ENCODE assay signal across 12 mouse cellular contexts in genomic region chr4:75063275-75063674, GRCm38 (mm10).
DNase-seq lines count a peak whose midpoint lies in the region; ATAC-seq and TF ChIP-seq lines count a peak whose summit lies in the region.
"Had no signal": no experiment of that assay in that cellular context is flagged by ENCODE, and none has a peak within 500 bp of the region (broad histone marks: within the 10 kb centered on the region; RNA-seq: fewer than 3 reads in every experiment).

No protein-coding gene starts in this region.

- H3K4me2 ChIP-seq in forebrain, postnatal 0 days (ENCODE audit: low read depth): no peak overlapping the region
- no peak overlapping the region for H3K4me2 ChIP-seq in forebrain, embryonic 16.5 days (ENCODE audit: low read length)
- H3K4me2 ChIP-seq in lung, postnatal 0 days (replicated peaks; ENCODE audit: low read depth, low read length): no peak overlapping the region
- H3K4me2 ChIP-seq: hindbrain, embryonic 15.5 days; liver, embryonic 13.5 days had no signal

- no peaks in the 10 kb centered on the region for H3K27me3 ChIP-seq in forebrain, postnatal 0 days (ENCODE audit: insufficient read depth, low read length)
- H3K27me3 ChIP-seq in forebrain, embryonic 16.5 days (replicated peaks; ENCODE audit: control insufficient read depth, insufficient read depth, low read length): no peaks in the 10 kb centered on the region
- no peaks in the 10 kb centered on the region for H3K27me3 ChIP-seq in lung, postnatal 0 days (replicated peaks; ENCODE audit: insufficient read depth, low read length)
- H3K27me3 ChIP-seq: hindbrain, embryonic 15.5 days; liver, embryonic 13.5 days; Patski had no signal

- H3K4me1 ChIP-seq in forebrain, postnatal 0 days (ENCODE audit: insufficient read depth): no peaks in the 10 kb centered on the region
- H3K4me1 ChIP-seq in forebrain, embryonic 16.5 days (replicated peaks; ENCODE audit: control insufficient read depth, insufficient read depth, low read length): no peaks in the 10 kb centered on the region
- H3K4me1 ChIP-seq in lung, postnatal 0 days (ENCODE audit: insufficient read depth, low read depth, low read length): no peaks in the 10 kb centered on the region
- H3K4me1 ChIP-seq: hindbrain, embryonic 15.5 days; liver, embryonic 13.5 days had no signal

- no peak overlapping the region for H3K9ac ChIP-seq in forebrain, postnatal 0 days
- no peak overlapping the region for H3K9ac ChIP-seq in forebrain, embryonic 16.5 days (replicated peaks; ENCODE audit: low read depth, low read length)
- no peak overlapping the region for H3K9ac ChIP-seq in lung, postnatal 0 days (replicated peaks; ENCODE audit: low read depth)
- H3K9ac ChIP-seq: hindbrain, embryonic 15.5 days; liver, embryonic 13.5 days had no signal

- H3K36me3 ChIP-seq in forebrain, postnatal 0 days (ENCODE audit: insufficient read depth): no peaks in the 10 kb centered on the region
- H3K36me3 ChIP-seq in forebrain, embryonic 16.5 days (ENCODE audit: control insufficient read depth, insufficient read depth): no peaks in the 10 kb centered on the region
- no peaks in the 10 kb centered on the region for H3K36me3 ChIP-seq in lung, postnatal 0 days (ENCODE audit: insufficient read depth, low read length)
- H3K36me3 ChIP-seq: hindbrain, embryonic 15.5 days; liver, embryonic 13.5 days had no signal

- no peak for TF ChIP-seq POLR2A in brain, embryonic 14.5 days (IDR thresholded peaks at IDR 0.05; ENCODE audit: borderline replicate concordance, extremely low read depth, insufficient read depth, insufficient read length, poor library complexity, severe bottlenecking)

- no peak overlapping the region for H3K27ac ChIP-seq in forebrain, postnatal 0 days (ENCODE audit: low read depth, low read length)
- no peak overlapping the region for H3K27ac ChIP-seq in forebrain, embryonic 16.5 days (ENCODE audit: low read length)
- H3K27ac ChIP-seq in lung, postnatal 0 days (ENCODE audit: low read length): no peak overlapping the region
- H3K27ac ChIP-seq: hindbrain, embryonic 15.5 days; liver, embryonic 13.5 days had no signal

- no peak for TF ChIP-seq EP300 in lung, postnatal 0 days (IDR thresholded peaks at IDR 0.05)

- DNase-seq in forebrain, postnatal 0 days: peak; percentile 32
- peak; percentile 37 for DNase-seq in lung, postnatal 0 days (ENCODE audit: low spot score)
- no peak for DNase-seq in lung, postnatal 14 days
- peak; percentile 74 for DNase-seq in brain, embryonic 14.5 days (ENCODE audit: low read depth)
- peak; percentile 11 for DNase-seq in retina, postnatal 7 days (ENCODE audit: low read depth, low spot score)
- DNase-seq in right cerebral cortex, adult 18-20 months: no peak
- no peak for DNase-seq in adrenal gland, adult 18-20 months (ENCODE audit: low spot score in 2 of 2)
- DNase-seq: cerebellum, adult 11 months; liver, embryonic 13.5 days had no signal

- H3K9me3 ChIP-seq in forebrain, postnatal 0 days (ENCODE audit: low read length): no peaks in the 10 kb centered on the region
- H3K9me3 ChIP-seq in forebrain, embryonic 16.5 days (ENCODE audit: control insufficient read depth, low read length): no peaks in the 10 kb centered on the region
- H3K9me3 ChIP-seq in lung, postnatal 0 days (ENCODE audit: low read length): no peaks in the 10 kb centered on the region
- H3K9me3 ChIP-seq: hindbrain, embryonic 15.5 days; liver, embryonic 13.5 days had no signal

- no peak overlapping the region for H3K4me3 ChIP-seq in forebrain, postnatal 0 days (ENCODE audit: low read depth, low read length)
- no peak overlapping the region for H3K4me3 ChIP-seq in forebrain, embryonic 16.5 days (replicated peaks; ENCODE audit: low read length)
- H3K4me3 ChIP-seq in lung, postnatal 0 days (ENCODE audit: low read depth, low read length): no peak overlapping the region
- H3K4me3 ChIP-seq: hindbrain, embryonic 15.5 days; liver, embryonic 13.5 days had no signal

- no peak for ATAC-seq in forebrain, postnatal 0 days
- no peak for ATAC-seq in forebrain, embryonic 16.5 days
- no peak for ATAC-seq in lung, postnatal 0 days
- ATAC-seq: Patski had no signal

- 70% methylated on average over 2 of the region's 2 CpGs for WGBS in forebrain, postnatal 0 days
- WGBS in forebrain, embryonic 16.5 days: 83% methylated on average over 2 of the region's 2 CpGs
- WGBS in lung, postnatal 0 days: 63% methylated on average over 2 of the region's 2 CpGs

- TF ChIP-seq CTCF in forebrain, postnatal 0 days (IDR thresholded peaks at IDR 0.05; ENCODE audit: low read depth): peak; percentile 66
- peak; percentile 60 for TF ChIP-seq CTCF in lung, postnatal 0 days (IDR thresholded peaks at IDR 0.05)
- TF ChIP-seq CTCF in brain, embryonic 14.5 days (IDR thresholded peaks at IDR 0.05; ENCODE audit: borderline replicate concordance, extremely low read depth, insufficient read depth, insufficient read length): no peak

Comparison
In these comparisons a context has a peak if more than half of its experiments do, and no peak if none do; other contexts are left out.
1. DNase-seq: peak in forebrain, postnatal 0 days (single experiment), lung, postnatal 0 days (single experiment), brain, embryonic 14.5 days (single experiment) and retina, postnatal 7 days (single experiment); none in lung, postnatal 14 days (single experiment), right cerebral cortex, adult 18-20 months (single experiment) and adrenal gland, adult 18-20 months (0 of 2).